Mouse (Mus musculus) forebrain, postnatal 0 days (tissue): Measurements from ENCODE around the gene Dmrta2. TPM values are rescaled to one million over a fixed set of nuclear protein-coding genes. Genes with fewer than 3 reads are reported as not detected.

Source experiments
- ATAC-seq: fragments of 200-750 bp; cut with Nextera tagmentation; 2 replicates; pipeline ENCODE4 v1.8.0; 2017; ENCODE audit warnings: mild to moderate bottlenecking, moderate library complexity
- DNase-seq: peaks from one replicate; pipeline ENCODE4 v3.0.0-alpha.2; 2015
- H3K27ac ChIP-seq: fragments of 300-500 bp; sonication (generic); 2 replicates; pipeline ENCODE4 v1.5.1; 2014; ENCODE audit warnings: low read depth, mild to moderate bottlenecking, antibody characterized with exemption, low read length, moderate library complexity, mixed read lengths
- H3K27me3 ChIP-seq: fragments of 300-500 bp; sonication (generic); 2 replicates; pipeline ENCODE4 v1.6.1; 2014; ENCODE audit warnings: mild to moderate bottlenecking, low read length, mixed read lengths; ENCODE audit not compliant: insufficient read depth
- H3K36me3 ChIP-seq: fragments of 300-500 bp; sonication (generic); 2 replicates; pipeline ENCODE4 v1.6.1; 2014; ENCODE audit warnings: mild to moderate bottlenecking, moderate library complexity; ENCODE audit not compliant: insufficient read depth
- H3K4me1 ChIP-seq: fragments of 300-500 bp; sonication (generic); 2 replicates; pipeline ENCODE4 v1.6.1; 2014; ENCODE audit warnings: antibody characterized with exemption; ENCODE audit not compliant: insufficient read depth
- H3K4me2 ChIP-seq: fragments of 300-500 bp; sonication (generic); 2 replicates; pipeline ENCODE4 v1.6.1; 2014; ENCODE audit warnings: low read depth, mild to moderate bottlenecking, moderate library complexity
- H3K4me3 ChIP-seq: fragments of 300-500 bp; sonication (generic); 2 replicates; pipeline ENCODE4 v1.5.1; 2014; ENCODE audit warnings: low read depth, low read length, mixed read lengths
- H3K9ac ChIP-seq: fragments of 300-500 bp; sonication (generic); 2 replicates; pipeline ENCODE4 v1.6.1; 2014; ENCODE audit warnings: mild to moderate bottlenecking
- H3K9me3 ChIP-seq: fragments of 300-500 bp; sonication (generic); 2 replicates; pipeline ENCODE4 v1.6.1; 2016; ENCODE audit warnings: low read length
- CTCF ChIP-seq: sonication (generic); IDR thresholded peaks from 2 replicates; pipeline ENCODE4 v1.5.1; 2016; ENCODE audit warnings: antibody characterized with exemption, control low read depth, low read depth
- WGBS: fragments of 180-500 bp; shearing (Covaris S2); extraction: QIAGEN DNeasy Blood & Tissue Kit; methylation state at CpG from one replicate; pipeline ENCODE4 v1.1.7; 2014; 5-methylcytosine and 5-hydroxymethylcytosine counted together
- polyA plus RNA-seq: library from polyadenylated mRNA; unstranded; fragments of >200 nt; fragmentation: Nextera tagmentation; extraction: Ambion mirVana; gene quantifications from 2 replicates; pipeline ENCODE4 v1.2.1, GENCODE M21; 2015
- total RNA-seq: library from RNA; depleted of rRNA; stranded (reverse); fragments of >200 nt; gene quantifications from 2 replicates; pipeline ENCODE4 v1.2.3, GENCODE M21; 2014

The Dmrta2 gene
- total and polyA plus RNA-seq, 2 experiments from 2014 or later = 1.4 to 6.3 TPM

- WGBS = 9% methylated on average over 20 of the region's 20 CpGs
- H3K4me1 ChIP-seq = no peaks in the 10 kb centered on the region
- no peaks in the 10 kb centered on the region for H3K9me3 ChIP-seq
- no peak for TF ChIP-seq CTCF
- DNase-seq (no peak), ATAC-seq (no peak)
- peaks cover 26% of the 10 kb centered on the region for H3K27me3 ChIP-seq
- H3K27ac ChIP-seq = no peak overlapping the region
- H3K36me3 ChIP-seq = no peaks in the 10 kb centered on the region
- H3K4me2 ChIP-seq = no peak overlapping the region
- no peak overlapping the region for H3K4me3 ChIP-seq
- no peak overlapping the region for H3K9ac ChIP-seq
These were observed 9.9 kb downstream of the Dmrta2 start for GRCm38 (mm10) chr4:109987560-109988362.

GRCm38 (mm10) chr4:109988411-109988810, 10.6 kb downstream of the Dmrta2 start:
- WGBS = 27% methylated on average over 5 of the region's 5 CpGs
- H3K36me3 ChIP-seq = no peaks in the 10 kb centered on the region
- DNase-seq (no peak), ATAC-seq (no peak)
- no peaks in the 10 kb centered on the region for H3K4me1 ChIP-seq
- TF ChIP-seq CTCF = no peak
- H3K4me3 ChIP-seq = no peak overlapping the region
- no peak overlapping the region for H3K9ac ChIP-seq
- H3K27me3 ChIP-seq = peaks cover 26% of the 10 kb centered on the region
- H3K27ac ChIP-seq = no peak overlapping the region
- H3K9me3 ChIP-seq = no peaks in the 10 kb centered on the region
- H3K4me2 ChIP-seq = no peak overlapping the region

GRCm38 (mm10) chr4:109989213-109989612, 11.4 kb downstream of the Dmrta2 start:
- 54% methylated on average over 6 of the region's 6 CpGs for WGBS
- H3K4me2 ChIP-seq = no peak overlapping the region
- DNase-seq = no peak
- H3K9ac ChIP-seq = no peak overlapping the region
- H3K36me3 ChIP-seq = no peaks in the 10 kb centered on the region
- H3K4me1 ChIP-seq = no peaks in the 10 kb centered on the region
- TF ChIP-seq CTCF = no peak
- ATAC-seq = no peak
- no peaks in the 10 kb centered on the region for H3K9me3 ChIP-seq
- no peak overlapping the region for H3K4me3 ChIP-seq
- peaks cover 23% of the 10 kb centered on the region for H3K27me3 ChIP-seq
- no peak overlapping the region for H3K27ac ChIP-seq

GRCm38 (mm10) chr4:110006044-110006443, 28.2 kb downstream of the Dmrta2 start:
- DNase-seq (no peak), ATAC-seq (no peak)
- TF ChIP-seq CTCF = no peak
- no peaks in the 10 kb centered on the region for H3K9me3 ChIP-seq
- H3K36me3 ChIP-seq = no peaks in the 10 kb centered on the region
- H3K4me2 ChIP-seq = no peak overlapping the region
- H3K9ac ChIP-seq = no peak overlapping the region
- WGBS = 98% methylated on average over 1 of the region's 1 CpGs
- H3K4me3 ChIP-seq = no peak overlapping the region
- no peaks in the 10 kb centered on the region for H3K4me1 ChIP-seq
- H3K27ac ChIP-seq = no peak overlapping the region
- no peaks in the 10 kb centered on the region for H3K27me3 ChIP-seq

- H3K9ac ChIP-seq = no peak overlapping the region
- no peaks in the 10 kb centered on the region for H3K9me3 ChIP-seq
- WGBS = 51% methylated on average over 9 of the region's 9 CpGs
- H3K4me1 ChIP-seq = no peaks in the 10 kb centered on the region
- peaks cover 15% of the 10 kb centered on the region; the same call in 1 of the 2 replicates for H3K27me3 ChIP-seq
- no peaks in the 10 kb centered on the region for H3K36me3 ChIP-seq
- ATAC-seq = no peak
- DNase-seq = no peak
- TF ChIP-seq CTCF = peak; percentile 54
- H3K4me3 ChIP-seq = no peak overlapping the region
- H3K27ac ChIP-seq = no peak overlapping the region
- H3K4me2 ChIP-seq = no peak overlapping the region
These were observed 41.3 kb downstream of the Dmrta2 start for GRCm38 (mm10) chr4:110019145-110019544.

GRCm38 (mm10) chr4:110020255-110020654, 42.4 kb downstream of the Dmrta2 start:
- peak; percentile 88 for DNase-seq
- Histone ChIP-seq H3K27ac (no peak overlapping the region), H3K4me2 (peak overlapping the region; percentile 55), H3K36me3 (no peaks in the 10 kb centered on the region), H3K4me3 (peak overlapping the region; percentile 25), H3K9ac (no peak overlapping the region), H3K4me1 (no peaks in the 10 kb centered on the region), H3K27me3 (peaks cover 15% of the 10 kb centered on the region; the same call in 1 of the 2 replicates), H3K9me3 (no peaks in the 10 kb centered on the region)
- TF ChIP-seq CTCF = peak; percentile 91
- WGBS = 10% methylated on average over 12 of the region's 12 CpGs
- ATAC-seq = peak; percentile 72

- peak; percentile 81 for ATAC-seq
- DNase-seq = peak; percentile 87
- no peak overlapping the region for H3K27ac ChIP-seq
- peak overlapping the region; percentile 39 for H3K9ac ChIP-seq
- peak overlapping the region; percentile 21; the same call in 1 of the 2 replicates for H3K4me3 ChIP-seq
- H3K9me3 ChIP-seq = no peaks in the 10 kb centered on the region
- H3K4me1 ChIP-seq = no peaks in the 10 kb centered on the region
- H3K4me2 ChIP-seq = peak overlapping the region; percentile 43
- peak; percentile 97 for TF ChIP-seq CTCF
- 17% methylated on average over 25 of the region's 25 CpGs for WGBS
- peaks cover 15% of the 10 kb centered on the region; the same call in 1 of the 2 replicates for H3K27me3 ChIP-seq
- no peaks in the 10 kb centered on the region for H3K36me3 ChIP-seq
These were observed 44.2 kb downstream of the Dmrta2 start for GRCm38 (mm10) chr4:110021956-110022625.
